Mouse (Mus musculus) ES-Bruce4 (cell line): ENCODE results near the gene Hoxc10. TPM values are rescaled to one million over a fixed set of nuclear protein-coding genes. Genes with fewer than 3 reads are reported as not detected.

Experiments used
- H3K27ac ChIP-seq: 2 replicates; pipeline ENCODE4 v1.5.1; 2012; ENCODE audit warnings: low read length, inconsistent platforms; ENCODE audit not compliant: insufficient read depth
- H3K27me3 ChIP-seq: 2 replicates; pipeline ENCODE4 v1.6.1; 2012; ENCODE audit warnings: mild to moderate bottlenecking, low read length, inconsistent platforms; ENCODE audit not compliant: control insufficient read depth, poor library complexity, insufficient read depth, severe bottlenecking
- H3K36me3 ChIP-seq: 2 replicates; pipeline ENCODE4 v1.6.1; 2012; ENCODE audit warnings: inconsistent platforms, mild to moderate bottlenecking, low read length, moderate library complexity; ENCODE audit not compliant: control insufficient read depth, poor library complexity, insufficient read depth, severe bottlenecking
- H3K4me1 ChIP-seq: one replicate; pipeline ENCODE4 v1.8.1; 2011; ENCODE audit warnings: low read length; ENCODE audit not compliant: control insufficient read depth, insufficient read depth
- H3K4me3 ChIP-seq: 2 replicates; pipeline ENCODE4 v1.5.1; 2011; ENCODE audit warnings: low read depth, mild to moderate bottlenecking, low read length
- H3K9ac ChIP-seq: 2 replicates; pipeline ENCODE4 v1.6.1; 2012; ENCODE audit warnings: low read depth, mild to moderate bottlenecking, inconsistent platforms; ENCODE audit not compliant: poor library complexity, severe bottlenecking
- H3K9me3 ChIP-seq: replicated peaks from 2 replicates; pipeline ENCODE4 v1.6.1; 2012; ENCODE audit warnings: mild to moderate bottlenecking, low read length, inconsistent platforms; ENCODE audit not compliant: control insufficient read depth, poor library complexity, insufficient read depth, severe bottlenecking
- CTCF ChIP-seq: IDR thresholded peaks from one replicate; pipeline ENCODE4 v1.8.1; 2011; ENCODE audit warnings: low read depth, low read length
- EP300 ChIP-seq: IDR thresholded peaks from 2 replicates; pipeline ENCODE4 v1.6.1; 2011; ENCODE audit warnings: low read depth, low read length; ENCODE audit not compliant: insufficient read depth
- POLR2A ChIP-seq: IDR thresholded peaks from one replicate; pipeline ENCODE4 v1.8.1; 2011; ENCODE audit warnings: low read length; ENCODE audit not compliant: insufficient read depth
- polyA plus RNA-seq: library from polyadenylated mRNA; stranded (reverse); fragments of >200 nt; gene quantifications from 2 replicates; pipeline ENCODE4 v1.2.4, GENCODE M21; 2011; ENCODE audit warnings: low read depth; ENCODE audit not compliant: missing spikeins, insufficient read depth, insufficient read length

The Hoxc10 gene
- polyA plus RNA-seq, 1 experiment = not detected

- TF ChIP-seq CTCF = peak; percentile 95
- no peak for TF ChIP-seq POLR2A
- TF ChIP-seq EP300 = no peak
- Histone ChIP-seq H3K9ac (no peak overlapping the region), H3K27ac (no peak overlapping the region), H3K36me3 (no peaks in the 10 kb centered on the region), H3K4me1 (no peaks in the 10 kb centered on the region), H3K27me3 (peaks cover 61% of the 10 kb centered on the region), H3K4me3 (no peak overlapping the region), H3K9me3 (no peaks in the 10 kb centered on the region)
These were observed 20.7 kb downstream of the Hoxc10 start for GRCm38 (mm10) chr15:102987124-102987833.

GRCm38 (mm10) chr15:102988078-102988477, 21.5 kb downstream of the Hoxc10 start:
- Histone ChIP-seq H3K27ac (no peak overlapping the region), H3K4me1 (no peaks in the 10 kb centered on the region), H3K27me3 (peaks cover 60% of the 10 kb centered on the region), H3K9ac (no peak overlapping the region), H3K9me3 (no peaks in the 10 kb centered on the region), H3K4me3 (no peak overlapping the region), H3K36me3 (no peaks in the 10 kb centered on the region)
- TF ChIP-seq CTCF (no peak), EP300 (no peak), POLR2A (no peak)

DNA sequence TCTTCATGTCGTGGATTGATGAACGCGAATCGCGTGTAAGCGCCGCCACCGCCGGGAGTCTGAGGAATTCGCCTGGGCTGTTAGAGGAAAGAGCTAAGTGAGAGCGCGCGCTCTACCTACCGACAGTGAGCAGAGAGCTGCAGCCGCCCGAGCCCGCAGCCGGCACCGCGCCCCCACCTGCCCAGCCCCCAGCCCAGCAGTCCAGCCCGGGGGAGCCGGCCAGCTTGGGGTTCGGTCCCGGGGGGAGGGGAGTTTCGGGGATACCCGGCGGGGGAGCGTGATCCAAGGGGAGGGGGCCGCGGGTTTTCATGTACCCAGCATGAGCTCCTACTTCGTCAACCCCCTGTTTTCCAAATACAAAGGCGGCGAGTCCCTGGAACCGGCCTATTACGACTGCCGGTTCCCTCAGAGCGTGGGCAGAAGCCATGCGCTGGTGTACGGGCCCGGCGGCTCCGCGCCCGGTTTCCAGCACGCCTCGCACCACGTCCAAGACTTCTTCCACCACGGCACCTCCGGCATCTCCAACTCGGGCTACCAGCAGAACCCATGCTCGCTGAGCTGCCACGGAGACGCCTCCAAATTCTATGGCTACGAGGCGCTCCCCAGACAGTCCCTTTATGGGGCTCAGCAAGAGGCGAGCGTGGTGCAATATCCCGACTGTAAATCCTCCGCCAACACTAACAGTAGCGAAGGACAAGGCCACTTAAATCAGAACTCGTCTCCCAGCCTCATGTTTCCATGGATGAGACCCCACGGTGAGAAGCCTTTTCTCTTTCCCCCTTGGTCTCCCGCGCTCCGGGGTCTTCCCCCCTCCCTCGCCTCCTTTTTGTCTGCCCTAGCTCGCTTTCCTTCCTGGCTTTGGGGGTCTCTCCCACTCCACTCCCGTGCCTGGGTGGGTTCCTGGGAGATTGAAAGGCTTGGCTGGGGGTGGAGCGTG, 24.1 kb downstream of the Hoxc10 start, which contains the start of gene Hoxc8:
Gene Hoxc8, plus strand, starts transcription at position 147 of the 937 bp plus-strand sequence.
- Histone ChIP-seq H3K27me3 (peaks cover 56% of the 10 kb centered on the region), H3K27ac (no peak within 1 kb of the TSS), H3K36me3 (no peaks in the 10 kb centered on the region), H3K4me1 (no peaks in the 10 kb centered on the region), H3K9ac (peak within 1 kb of the TSS; percentile 19; the same call in 1 of the 2 replicates), H3K4me3 (peak within 1 kb of the TSS; percentile 32), H3K9me3 (no peaks in the 10 kb centered on the region)
- TF ChIP-seq EP300 (no peak), POLR2A (no peak), CTCF (no peak)

DNA sequence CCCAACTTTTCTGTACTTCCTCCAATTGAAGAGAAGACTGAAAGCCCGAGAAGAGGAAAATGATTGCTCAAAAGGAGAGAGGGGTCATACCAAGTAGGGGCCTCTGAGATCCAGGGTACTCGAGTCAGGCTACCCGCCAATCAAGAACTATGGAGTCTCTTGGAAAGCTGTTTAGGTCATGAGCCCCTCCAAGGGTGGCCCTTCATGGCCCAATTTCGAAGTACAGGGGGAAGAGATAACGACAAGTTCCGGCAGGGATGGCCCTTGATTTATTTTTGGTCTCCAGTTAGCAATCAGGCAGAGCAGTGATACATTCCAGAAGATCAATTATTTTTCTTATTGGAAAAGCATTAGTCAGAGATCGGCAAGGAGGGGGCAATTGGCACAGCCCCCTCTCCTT, 25.2 kb downstream of the Hoxc10 start:
- Histone ChIP-seq H3K9me3 (no peaks in the 10 kb centered on the region), H3K27me3 (peaks cover 61% of the 10 kb centered on the region), H3K27ac (no peak overlapping the region), H3K9ac (no peak overlapping the region), H3K4me3 (no peak overlapping the region), H3K4me1 (no peaks in the 10 kb centered on the region), H3K36me3 (no peaks in the 10 kb centered on the region)
- TF ChIP-seq POLR2A (no peak), CTCF (no peak)

DNA sequence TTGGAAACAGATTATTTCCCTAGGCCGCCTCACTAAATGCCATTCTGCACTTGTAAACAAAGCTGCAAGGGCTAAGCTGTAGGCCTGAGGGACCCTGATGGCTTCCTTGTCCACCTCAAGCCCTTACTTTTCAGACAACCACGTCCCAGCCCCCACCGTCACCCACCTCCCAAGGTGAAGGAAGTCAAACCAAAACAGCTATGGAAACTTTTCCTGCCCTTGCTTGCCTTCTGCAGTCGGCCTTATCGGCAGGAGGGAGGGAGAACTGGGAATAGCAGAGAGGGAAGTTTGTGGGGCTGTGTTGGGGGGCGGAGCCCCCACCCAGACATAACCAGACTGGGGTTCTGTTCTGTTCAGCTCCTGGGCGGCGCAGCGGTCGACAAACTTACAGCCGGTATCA, 25.6 kb downstream of the Hoxc10 start:
- H3K4me1 ChIP-seq = no peaks in the 10 kb centered on the region
- H3K9me3 ChIP-seq = no peaks in the 10 kb centered on the region
- TF ChIP-seq CTCF (no peak), EP300 (no peak), POLR2A (no peak)
- no peak overlapping the region for H3K27ac ChIP-seq
- H3K4me3 ChIP-seq = no peak overlapping the region
- no peaks in the 10 kb centered on the region for H3K36me3 ChIP-seq
- peaks cover 62% of the 10 kb centered on the region for H3K27me3 ChIP-seq
- no peak overlapping the region for H3K9ac ChIP-seq

GRCm38 (mm10) chr15:102992863-102993262, 26.3 kb downstream of the Hoxc10 start:
- Histone ChIP-seq H3K4me3 (no peak overlapping the region), H3K27me3 (peaks cover 68% of the 10 kb centered on the region), H3K4me1 (no peaks in the 10 kb centered on the region), H3K36me3 (no peaks in the 10 kb centered on the region), H3K27ac (no peak overlapping the region), H3K9me3 (no peaks in the 10 kb centered on the region), H3K9ac (no peak overlapping the region)
- TF ChIP-seq EP300 (no peak), POLR2A (no peak)
